Mouse (Mus musculus): ENCODE measurements around the gene Hacd4.

DNA sequence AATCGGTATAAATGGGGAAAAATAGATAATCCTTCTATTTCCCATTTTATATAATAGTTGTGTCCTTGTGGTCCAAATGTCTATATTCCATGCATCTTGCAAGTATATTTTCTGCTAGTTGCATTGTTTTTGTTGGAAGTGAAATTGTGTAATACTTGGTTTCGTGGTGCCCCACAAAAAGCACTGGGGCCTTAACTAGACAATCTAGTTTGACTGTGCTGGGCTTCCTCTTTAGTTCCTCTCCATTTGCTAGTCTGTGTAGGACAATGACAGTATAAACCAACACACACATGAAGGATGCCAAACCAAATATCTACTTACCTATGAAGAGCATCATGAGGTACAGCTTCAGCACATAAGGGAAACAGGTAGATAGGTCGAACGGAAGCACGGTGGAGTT lies 19.4 kb downstream of the Hacd4 start:
- TF ChIP-seq POLR2A (IDR thresholded peaks at IDR 0.05; ENCODE audit: extremely low read depth, insufficient read depth, low read length) (no peak), CTCF (IDR thresholded peaks at IDR 0.05; ENCODE audit: extremely low read depth, insufficient read depth, low read length) (no peak)

Data from cortical plate, adult 2 months (tissue).